Mouse (Mus musculus) liver, adult 2 months (tissue): ENCODE results near the gene Dbnl. TPM values are rescaled to one million over a fixed set of nuclear protein-coding genes. Genes with fewer than 3 reads are reported as not detected.
A peak's percentile ranks its signal among the peaks of the same experiment; 100 is the strongest.

ENCODE experiments used
- DNase-seq: peaks from one replicate; pipeline ENCODE4 v3.0.0-alpha.2; 2011; ENCODE audit warnings: low read depth, low spot score; ENCODE audit errors: extremely low read depth
- H3K27ac ChIP-seq: fragments of 200-500 bp; replicated peaks from 2 replicates; pipeline ENCODE4 v1.5.1; 2012; ENCODE audit warnings: low read depth, mild to moderate bottlenecking, control low read depth, inconsistent platforms, low read length; ENCODE audit not compliant: insufficient read depth
- H3K27me3 ChIP-seq: fragments of 200-500 bp; 2 replicates; pipeline ENCODE4 v1.6.1; 2012; ENCODE audit warnings: mild to moderate bottlenecking, moderate library complexity, low read length, inconsistent platforms; ENCODE audit not compliant: control insufficient read depth, insufficient read depth
- H3K36me3 ChIP-seq: fragments of 200-500 bp; 2 replicates; pipeline ENCODE4 v1.6.1; 2012; ENCODE audit warnings: low read length, inconsistent platforms; ENCODE audit not compliant: control insufficient read depth, insufficient read depth
- H3K4me1 ChIP-seq: fragments of 200-500 bp; 2 replicates; pipeline ENCODE4 v1.6.1; 2011; ENCODE audit warnings: low read length; ENCODE audit not compliant: control insufficient read depth, insufficient read depth
- H3K4me3 ChIP-seq: fragments of 200-500 bp; 2 replicates; pipeline ENCODE4 v1.5.1; 2011; ENCODE audit warnings: low read depth, mild to moderate bottlenecking, control low read depth, low read length, moderate library complexity; ENCODE audit not compliant: insufficient read depth
- H3K79me2 ChIP-seq: fragments of 200-500 bp; 2 replicates; pipeline ENCODE4 v1.6.1; 2012; ENCODE audit warnings: inconsistent platforms, mild to moderate bottlenecking, low read length, moderate library complexity; ENCODE audit not compliant: control insufficient read depth, insufficient read depth
- H3K9ac ChIP-seq: fragments of 200-500 bp; 2 replicates; pipeline ENCODE4 v1.6.1; 2012; ENCODE audit warnings: low read depth, mild to moderate bottlenecking, control low read depth, inconsistent platforms, low read length
- CTCF ChIP-seq: fragments of 200-500 bp; IDR thresholded peaks from 2 replicates; pipeline ENCODE4 v1.5.1; 2011; ENCODE audit warnings: low read depth, low read length, control low read depth
- POLR2A ChIP-seq: fragments of 200-500 bp; IDR thresholded peaks from 2 replicates; pipeline ENCODE4 v1.6.1; 2011; ENCODE audit warnings: low read length, control low read depth; ENCODE audit not compliant: insufficient read depth; ENCODE audit errors: extremely low read depth
- WGBS: fragments of 180-500 bp; shearing (Covaris S2); methylation state at CpG from one replicate; pipeline ENCODE4 v1.1.7; 2018; 5-methylcytosine and 5-hydroxymethylcytosine counted together
- polyA plus RNA-seq: library from polyadenylated mRNA; depleted of rRNA; stranded (reverse); fragments of >200 nt; gene quantifications from 2 replicates; pipeline ENCODE4 v1.2.3, GENCODE M21; 2012
- total RNA-seq: library from RNA; depleted of rRNA; stranded (reverse); fragments of >200 nt; gene quantifications from 2 replicates; pipeline ENCODE4 v1.2.3, GENCODE M21; 2014

Gene Dbnl
- total and polyA plus RNA-seq, 2 experiments = 17.0 to 27.1 TPM

DNA sequence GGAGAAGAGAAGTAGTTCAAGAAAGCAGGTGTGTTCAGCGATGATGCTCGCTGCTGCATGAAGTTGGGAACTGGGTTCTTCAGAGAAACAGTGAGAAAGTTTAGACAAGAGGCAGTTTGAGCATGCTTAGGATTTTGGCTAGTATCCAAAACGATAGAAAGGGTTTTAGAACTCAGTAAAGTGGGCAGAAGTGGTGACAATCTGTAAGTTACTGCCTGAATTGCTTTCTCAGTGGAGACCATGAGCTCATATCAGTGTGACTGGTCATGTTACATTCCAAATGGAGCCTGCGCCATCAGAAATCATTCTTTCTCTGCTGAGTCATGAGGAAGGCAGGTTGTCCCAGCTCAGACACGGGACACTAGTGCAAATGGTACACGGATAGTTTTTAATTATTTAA, 22.3 kb upstream of the Dbnl start:
- Histone ChIP-seq H3K79me2 (no peaks in the 10 kb centered on the region; the same call in 1 of the 2 replicates), H3K9ac (no peak overlapping the region), H3K27me3 (no peaks in the 10 kb centered on the region), H3K4me1 (no peaks in the 10 kb centered on the region; the same call in 1 of the 2 replicates), H3K27ac (no peak overlapping the region), H3K36me3 (peaks cover 7% of the 10 kb centered on the region; the same call in 1 of the 2 replicates), H3K4me3 (no peak overlapping the region)
- 88% methylated on average over 6 of the region's 6 CpGs for WGBS
- TF ChIP-seq POLR2A (no peak), CTCF (no peak)
- DNase-seq = no peak

DNA sequence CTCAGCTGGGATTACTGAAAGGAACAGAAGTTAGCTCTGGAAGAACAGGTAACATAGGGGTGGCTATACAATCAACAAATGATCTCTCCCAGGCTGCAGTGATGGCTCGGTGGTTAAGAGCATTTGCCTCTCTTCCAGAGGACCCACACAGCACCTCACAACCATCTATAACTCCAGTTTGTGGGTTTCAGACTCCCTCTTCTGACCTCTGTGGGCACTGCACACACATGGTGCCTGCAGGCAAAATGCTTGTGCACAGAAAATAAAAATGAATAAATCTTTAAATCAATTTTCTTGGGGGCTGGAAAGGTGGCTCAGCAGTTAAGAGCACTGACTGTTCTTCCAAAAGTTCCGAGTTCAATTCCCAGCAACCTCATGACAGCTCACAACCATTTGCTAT, 9.8 kb upstream of the Dbnl start:
- no peaks in the 10 kb centered on the region for H3K79me2 ChIP-seq
- WGBS = 85% methylated on average over 2 of the region's 2 CpGs

GRCm38 (mm10) chr11:5780035-5780499, 8.2 kb upstream of the Dbnl start:
- TF ChIP-seq POLR2A (no peak), CTCF (no peak)
- WGBS = 91% methylated on average over 6 of the region's 6 CpGs
- no peaks in the 10 kb centered on the region for H3K79me2 ChIP-seq
- DNase-seq = no peak
- H3K27me3 ChIP-seq = no peaks in the 10 kb centered on the region
- H3K4me3 ChIP-seq = no peak overlapping the region
- peaks cover 4% of the 10 kb centered on the region; the same call in 1 of the 2 replicates for H3K4me1 ChIP-seq
- H3K9ac ChIP-seq = no peak overlapping the region
- H3K36me3 ChIP-seq = no peaks in the 10 kb centered on the region
- no peak overlapping the region for H3K27ac ChIP-seq

More for the DNA sequence above, 9.8 kb upstream of the Dbnl start:
- no peak overlapping the region for H3K27ac ChIP-seq
- peaks cover 4% of the 10 kb centered on the region; the same call in 1 of the 2 replicates for H3K4me1 ChIP-seq
- no peak for DNase-seq
- no peak overlapping the region for H3K4me3 ChIP-seq
- H3K27me3 ChIP-seq = no peaks in the 10 kb centered on the region
- H3K36me3 ChIP-seq = no peaks in the 10 kb centered on the region
- TF ChIP-seq POLR2A = no peak
- TF ChIP-seq CTCF = peak; percentile 42; the same call in 1 of the 2 replicates
- H3K9ac ChIP-seq = no peak overlapping the region

DNA sequence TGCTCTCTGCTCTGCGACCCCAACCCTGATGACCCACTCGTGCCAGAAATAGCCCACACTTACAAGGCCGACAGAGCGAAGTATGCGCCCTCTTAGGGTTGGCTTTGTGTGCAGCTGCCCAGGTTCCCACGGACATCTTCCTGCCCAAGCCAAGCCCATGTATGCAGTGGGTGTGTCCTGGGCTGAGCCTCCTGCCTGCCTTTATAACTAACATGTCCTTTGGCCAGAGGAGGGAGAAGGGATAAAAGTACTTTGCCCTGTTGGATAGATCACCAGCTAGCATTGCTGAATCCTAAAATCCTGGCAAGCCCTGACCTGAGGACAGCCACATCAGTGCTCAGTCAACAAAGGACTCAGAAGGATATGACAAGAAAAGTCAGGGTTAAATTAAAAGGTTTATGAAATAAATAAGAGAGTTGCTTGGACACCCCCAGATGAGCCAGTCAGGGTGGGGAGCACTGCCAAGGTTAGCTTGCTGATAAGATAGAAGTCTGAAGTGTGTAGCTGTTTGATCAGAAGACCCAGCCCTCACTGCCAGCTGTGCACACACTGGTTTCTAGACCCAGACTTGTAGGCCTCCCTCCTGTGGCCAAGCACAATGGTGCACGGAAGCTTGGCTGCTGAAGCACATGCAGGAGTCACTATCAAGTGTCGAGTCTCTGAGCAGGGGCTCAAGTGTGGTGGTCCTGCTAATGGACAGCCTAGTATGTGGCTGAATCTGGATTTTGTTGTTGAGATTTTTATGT, 5.9 kb upstream of the Dbnl start:
- peaks cover 5% of the 10 kb centered on the region; the same call in 1 of the 2 replicates for H3K4me1 ChIP-seq
- H3K9ac ChIP-seq = no peak overlapping the region
- TF ChIP-seq POLR2A = no peak
- TF ChIP-seq CTCF = peak; percentile 70
- H3K36me3 ChIP-seq = no peaks in the 10 kb centered on the region
- H3K4me3 ChIP-seq = no peak overlapping the region
- H3K79me2 ChIP-seq = no peaks in the 10 kb centered on the region
- H3K27me3 ChIP-seq = no peaks in the 10 kb centered on the region
- peak overlapping the region; percentile 9 for H3K27ac ChIP-seq
- DNase-seq = peak; percentile 94
- WGBS = 22% methylated on average over 8 of the region's 8 CpGs

GRCm38 (mm10) chr11:5785732-5786131, 2.6 kb upstream of the Dbnl start:
- no peaks in the 10 kb centered on the region for H3K36me3 ChIP-seq
- no peak overlapping the region for H3K27ac ChIP-seq
- no peaks in the 10 kb centered on the region for H3K27me3 ChIP-seq
- no peaks in the 10 kb centered on the region for H3K79me2 ChIP-seq
- no peak overlapping the region for H3K9ac ChIP-seq
- H3K4me3 ChIP-seq = no peak overlapping the region
- peaks cover 12% of the 10 kb centered on the region; the same call in 1 of the 2 replicates for H3K4me1 ChIP-seq
- peak; percentile 48 for DNase-seq
- no peak for TF ChIP-seq POLR2A
- TF ChIP-seq CTCF = no peak

DNA sequence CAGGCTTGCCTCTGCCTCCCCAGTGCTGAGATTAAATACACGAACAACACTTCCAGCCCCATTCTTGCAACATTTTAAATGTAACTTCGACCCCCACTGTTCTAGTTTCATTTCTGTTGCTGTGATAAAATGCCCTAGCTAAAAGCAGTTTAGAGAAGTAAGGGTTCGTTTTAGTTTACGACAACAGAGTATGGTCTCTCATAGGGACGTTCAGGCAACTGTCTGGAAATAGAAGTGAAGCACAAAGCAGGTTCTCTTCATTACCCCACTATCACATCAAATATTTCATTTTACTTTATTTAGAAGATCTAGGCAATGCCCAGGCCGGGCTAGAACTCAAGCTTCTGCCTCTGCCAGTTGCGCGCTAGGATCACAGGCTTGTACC, 625 bp upstream of the Dbnl start:
- no peak for TF ChIP-seq POLR2A
- TF ChIP-seq CTCF = no peak
- H3K4me3 ChIP-seq = peak overlapping the region; percentile 86

More for the DNA sequence above, 625 bp upstream of the Dbnl start:
- peak overlapping the region; percentile 68 for H3K9ac ChIP-seq
- WGBS = 24% methylated on average over 8 of the region's 8 CpGs
- peaks cover 9% of the 10 kb centered on the region; the same call in 1 of the 2 replicates for H3K4me1 ChIP-seq
- peak overlapping the region; percentile 64 for H3K27ac ChIP-seq
- no peaks in the 10 kb centered on the region for H3K79me2 ChIP-seq
- DNase-seq = peak; percentile 12
- H3K27me3 ChIP-seq = no peaks in the 10 kb centered on the region
- peaks cover 2% of the 10 kb centered on the region; the same call in 1 of the 2 replicates for H3K36me3 ChIP-seq
